Mouse (Mus musculus) liver, embryonic 11.5 days (tissue): ENCODE measurements around the gene Wdr70. TPM values are rescaled to one million over a fixed set of nuclear protein-coding genes. Genes with fewer than 3 reads are reported as not detected.

ENCODE experiments used
- microRNA-seq: library from miRNA; unstranded; fragments of <30 nt; microRNA quantifications from one replicate; pipeline ENCODE4, GENCODE M21; 2017; ENCODE audit warnings: borderline number of aligned reads
- polyA plus RNA-seq: library from polyadenylated mRNA; unstranded; fragments of >200 nt; fragmentation: Nextera tagmentation; extraction: Ambion mirVana; gene quantifications from 2 replicates; pipeline ENCODE4 v1.2.1, GENCODE M21; 2014

The Wdr70 gene
- polyA plus RNA-seq, 1 experiment from 2014 or later = 51.5 TPM

Small RNA genes within 50 kb of the gene (microRNA-seq; reads per million reads assigned to microRNA genes)
- gene Gm27529 = not detected

Other genes with a start within 250 kb of the Wdr70 start
- 32.1 and 38.5 TPM in 2 replicates for gene Nup155, start 10.1 kb upstream of the Wdr70 start, polyA plus RNA-seq
- gene Cplane1, start 69.9 kb upstream of the Wdr70 start, polyA plus RNA-seq = 3.3 and 4.9 TPM in 2 replicates